In the genomic region with DNA sequence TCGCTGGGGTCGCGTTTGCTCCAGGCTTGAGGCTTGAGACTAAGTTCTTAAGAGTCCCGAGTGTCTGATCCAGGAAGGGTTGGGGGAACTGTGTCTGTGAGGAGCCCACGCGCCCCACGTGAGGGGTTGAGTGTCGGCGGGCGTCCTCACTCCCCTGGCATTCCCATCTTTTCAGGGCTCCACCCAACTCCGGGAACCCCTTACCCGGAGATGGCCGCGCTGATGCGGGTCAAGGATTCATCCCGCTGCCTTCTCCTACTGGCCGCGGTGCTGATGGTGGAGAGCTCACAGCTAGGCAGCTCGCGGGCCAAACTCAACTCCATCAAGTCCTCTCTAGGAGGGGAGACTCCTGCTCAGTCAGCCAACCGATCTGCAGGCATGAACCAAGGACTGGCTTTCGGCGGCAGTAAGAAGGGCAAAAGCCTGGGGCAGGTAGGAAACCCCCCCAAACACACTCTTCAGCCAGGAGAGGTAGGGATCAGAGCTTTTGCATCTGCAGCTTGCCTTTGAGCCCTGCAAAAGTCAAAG, we compare ENCODE assay signal across 8 mouse cellular contexts. TPM values are rescaled to one million over a fixed set of nuclear protein-coding genes. Genes with fewer than 3 reads are reported as not detected.
A peak's percentile ranks its signal among the peaks of the same experiment; 100 is the strongest.
DNase-seq lines count a peak whose midpoint lies in the region; ATAC-seq and TF ChIP-seq lines count a peak whose summit lies in the region.

No protein-coding gene starts in this region.

- intact Hi-C loops in gastrocnemius, adult 2 months (cut with DNase I), result no loop called here

- H3K27ac ChIP-seq in gastrocnemius, adult 2 months, result peak overlapping the region; percentile 63
- no peak overlapping the region for H3K27ac ChIP-seq in ES-Bruce4 (ENCODE audit: insufficient read depth, low read length)
- no peak overlapping the region for H3K27ac ChIP-seq in forebrain, embryonic 11.5 days (ENCODE audit: low read depth, low read length)
- no peak overlapping the region for H3K27ac ChIP-seq in kidney, postnatal 0 days
- no peak overlapping the region for H3K27ac ChIP-seq in neural tube, embryonic 13.5 days (replicated peaks)

- H3K36me3 ChIP-seq in ES-Bruce4 (ENCODE audit: control insufficient read depth, insufficient read depth, low read length, poor library complexity, severe bottlenecking), result no peaks in the 10 kb centered on the region
- H3K36me3 ChIP-seq in forebrain, embryonic 11.5 days (ENCODE audit: control insufficient read depth, insufficient read depth, low read length), result no peaks in the 10 kb centered on the region
- H3K36me3 ChIP-seq in kidney, postnatal 0 days (ENCODE audit: insufficient read depth, low read length), result no peaks in the 10 kb centered on the region
- no peaks in the 10 kb centered on the region for H3K36me3 ChIP-seq in neural tube, embryonic 13.5 days

- WGBS in forebrain, embryonic 11.5 days, result under 1% methylated on average over 23 of the region's 23 CpGs
- under 1% methylated on average over 23 of the region's 23 CpGs for WGBS in kidney, postnatal 0 days
- under 1% methylated on average over 23 of the region's 23 CpGs for WGBS in neural tube, embryonic 13.5 days

- no peak for TF ChIP-seq EP300 in ES-Bruce4 (IDR thresholded peaks at IDR 0.05; ENCODE audit: insufficient read depth, low read depth, low read length)

- peak; percentile 31 for DNase-seq in gastrocnemius, adult 2 months
- no peak for DNase-seq in gastrocnemius, adult 8-10 months (ENCODE audit: low spot score in 2 of 2)
- DNase-seq in forebrain, embryonic 11.5 days (ENCODE audit: low spot score), result peak; percentile 67
- peak; percentile 56 for DNase-seq in kidney, postnatal 0 days (ENCODE audit: low spot score)
- DNase-seq in yolk sac, embryonic 10.5 days (ENCODE audit: low spot score), result no peak
- no peak for DNase-seq in lung, postnatal 25 days (ENCODE audit: low spot score)

- H3K9me3 ChIP-seq in ES-Bruce4 (replicated peaks; ENCODE audit: control insufficient read depth, insufficient read depth, low read length, poor library complexity, severe bottlenecking), result no peaks in the 10 kb centered on the region
- no peaks in the 10 kb centered on the region for H3K9me3 ChIP-seq in forebrain, embryonic 11.5 days (ENCODE audit: control insufficient read depth, low read length)
- no peaks in the 10 kb centered on the region for H3K9me3 ChIP-seq in kidney, postnatal 0 days (replicated peaks; ENCODE audit: low read length)
- no peaks in the 10 kb centered on the region for H3K9me3 ChIP-seq in neural tube, embryonic 13.5 days

- peak overlapping the region; percentile 93 for H3K4me2 ChIP-seq in forebrain, embryonic 11.5 days (ENCODE audit: low read depth, low read length, severe bottlenecking)
- H3K4me2 ChIP-seq in kidney, postnatal 0 days (ENCODE audit: low read length), result peak overlapping the region; percentile 79
- H3K4me2 ChIP-seq in neural tube, embryonic 13.5 days, result peak overlapping the region; percentile 96

- no peak for TF ChIP-seq CTCF in gastrocnemius, adult 2 months (IDR thresholded peaks at IDR 0.05)
- TF ChIP-seq CTCF in ES-Bruce4 (IDR thresholded peaks at IDR 0.05; ENCODE audit: low read depth, low read length), result no peak
- no peak for TF ChIP-seq CTCF in kidney, postnatal 0 days (IDR thresholded peaks at IDR 0.05; ENCODE audit: low read depth)

- no peak overlapping the region for H3K9ac ChIP-seq in ES-Bruce4 (ENCODE audit: low read depth, poor library complexity, severe bottlenecking)
- H3K9ac ChIP-seq in forebrain, embryonic 11.5 days (ENCODE audit: low read length), result peak overlapping the region; percentile 35
- peak overlapping the region; percentile 24; the same call in 1 of the 2 replicates for H3K9ac ChIP-seq in kidney, postnatal 0 days (ENCODE audit: low read depth, low read length)
- peak overlapping the region; percentile 62 for H3K9ac ChIP-seq in neural tube, embryonic 13.5 days

- H3K27me3 ChIP-seq in ES-Bruce4 (ENCODE audit: control insufficient read depth, insufficient read depth, low read length, poor library complexity, severe bottlenecking), result peaks cover 5% of the 10 kb centered on the region; the same call in 1 of the 2 replicates
- peaks cover 10% of the 10 kb centered on the region; the same call in 1 of the 2 replicates for H3K27me3 ChIP-seq in forebrain, embryonic 11.5 days (ENCODE audit: control insufficient read depth, insufficient read depth, low read length)
- H3K27me3 ChIP-seq in kidney, postnatal 0 days (ENCODE audit: insufficient read depth, low read length), result no peaks in the 10 kb centered on the region
- H3K27me3 ChIP-seq in neural tube, embryonic 13.5 days, result peaks cover 37% of the 10 kb centered on the region

- TF ChIP-seq POLR2A in ES-Bruce4 (IDR thresholded peaks at IDR 0.05; ENCODE audit: insufficient read depth, low read length), result no peak

- H3K4me3 ChIP-seq in gastrocnemius, adult 2 months, result peak overlapping the region; percentile 69
- peak overlapping the region; percentile 48 for H3K4me3 ChIP-seq in ES-Bruce4 (ENCODE audit: low read depth, low read length)
- peak overlapping the region; percentile 43 for H3K4me3 ChIP-seq in forebrain, embryonic 11.5 days (ENCODE audit: low read depth, low read length)
- peak overlapping the region; percentile 48 for H3K4me3 ChIP-seq in kidney, postnatal 0 days (replicated peaks; ENCODE audit: low read depth, low read length)
- peak overlapping the region; percentile 47 for H3K4me3 ChIP-seq in neural tube, embryonic 13.5 days

- 0 out of 2 replicates have a peak, but pooled peaks have one; percentile 3 for ATAC-seq in forebrain, embryonic 11.5 days (replicated peaks; ENCODE audit: low FRiP score)
- no peak for ATAC-seq in kidney, postnatal 0 days (replicated peaks; ENCODE audit: low FRiP score, low read depth)
- ATAC-seq in neural tube, embryonic 13.5 days (ENCODE audit: low read depth), result no peak

- no peaks in the 10 kb centered on the region for H3K4me1 ChIP-seq in ES-Bruce4 (ENCODE audit: control insufficient read depth, insufficient read depth, low read length)
- peaks cover 10% of the 10 kb centered on the region; the same call in 1 of the 2 replicates for H3K4me1 ChIP-seq in forebrain, embryonic 11.5 days (replicated peaks; ENCODE audit: control insufficient read depth, insufficient read depth, low read length)
- H3K4me1 ChIP-seq in kidney, postnatal 0 days (replicated peaks; ENCODE audit: insufficient read depth, low read length), result 0 out of 2 replicates have a peak, but pooled peaks cover 2% of the 10 kb centered on the region
- peaks cover 44% of the 10 kb centered on the region for H3K4me1 ChIP-seq in neural tube, embryonic 13.5 days (replicated peaks)

RNA-seq across cellular contexts. Expression of gene Dkk2, which starts 0.8 kb away (rescaled TPM):
- total RNA-seq in gastrocnemius, adult 2 months (2021), result 1 to 10 TPM; 3.3 to 5.1 TPM
- total RNA-seq in gastrocnemius, adult 8-10 months (2022), result 1 to 10 TPM; 5.0 to 8.9 (median 5.6) TPM
- polyA plus RNA-seq in ES-Bruce4 (2011; ENCODE audit: insufficient read depth, insufficient read length, low read depth, missing spikeins), result 0.31 and 1.0 TPM in 2 replicates
- 14.1 and 14.3 TPM in 2 replicates for polyA plus RNA-seq in forebrain, embryonic 11.5 days (2014; fragmentation: Nextera tagmentation; extraction: Ambion mirVana)
- 7.7 and 8.3 TPM in 2 replicates for polyA plus RNA-seq in kidney, postnatal 0 days (2015; fragmentation: Nextera tagmentation; extraction: Ambion mirVana)
- 3.0 and 4.4 TPM in 2 replicates for polyA plus RNA-seq in neural tube, embryonic 13.5 days (2015; fragmentation: Nextera tagmentation; extraction: Ambion mirVana)

Comparison
In these comparisons a context has a peak if more than half of its experiments do, and no peak if none do; other contexts are left out.
1. DNase-seq: peak in gastrocnemius, adult 2 months (single experiment), forebrain, embryonic 11.5 days (single experiment) and kidney, postnatal 0 days (single experiment); none in gastrocnemius, adult 8-10 months (0 of 2), yolk sac, embryonic 10.5 days (single experiment) and lung, postnatal 25 days (single experiment).
2. Peak in every context shown above with its lines, with median percentiles within 50 percentile points of each other: H3K4me3 ChIP-seq and H3K4me2 ChIP-seq.